Comparison of ENCODE assay signal across 9 mouse cellular contexts in genomic region chr5:141574263-141574662, GRCm38 (mm10).
DNase-seq lines count a peak whose midpoint lies in the region; ATAC-seq lines count a peak whose summit lies in the region.
"Had no signal": no experiment of that assay in that cellular context is flagged by ENCODE, and none has a peak within 500 bp of the region (broad histone marks: within the 10 kb centered on the region; RNA-seq: fewer than 3 reads in every experiment).

No protein-coding gene starts in this region.

- DNase-seq in liver = peak; percentile 13
- DNase-seq in liver, embryonic 11.5 days (ENCODE audit: low spot score) = no peak
- peak; percentile 12 for DNase-seq in cerebellum, adult 9-10 months
- DNase-seq in ovary, postnatal 14 days (ENCODE audit: low spot score) = peak; percentile 60
- DNase-seq in embryo, embryonic 9.5 days (ENCODE audit: extremely low spot score) = no peak
- DNase-seq in right cerebral cortex, postnatal 36 days (ENCODE audit: low spot score in 2 of 2) = no peak
- no peak for DNase-seq in hindbrain, embryonic 11.5 days (ENCODE audit: low spot score)

- no peaks in the 10 kb centered on the region for H3K4me1 ChIP-seq in liver, embryonic 11.5 days (replicated peaks; ENCODE audit: control insufficient read depth, insufficient read depth, low read length)
- H3K4me1 ChIP-seq in heart, embryonic 16.5 days (ENCODE audit: control insufficient read depth, insufficient read depth, low read length) = peaks cover 7% of the 10 kb centered on the region
- no peaks in the 10 kb centered on the region for H3K4me1 ChIP-seq in hindbrain, embryonic 11.5 days (replicated peaks; ENCODE audit: control insufficient read depth, insufficient read depth, low read length)
- H3K4me1 ChIP-seq: limb, embryonic 12.5 days had no signal

- H3K4me2 ChIP-seq in liver, embryonic 11.5 days = no peak overlapping the region
- no peak overlapping the region for H3K4me2 ChIP-seq in heart, embryonic 16.5 days (ENCODE audit: low read depth, low read length)
- no peak overlapping the region for H3K4me2 ChIP-seq in hindbrain, embryonic 11.5 days (replicated peaks; ENCODE audit: low read depth, low read length)
- H3K4me2 ChIP-seq: limb, embryonic 12.5 days had no signal

- no peak overlapping the region for H3K4me3 ChIP-seq in liver, embryonic 11.5 days (ENCODE audit: low read depth, low read length)
- no peak overlapping the region for H3K4me3 ChIP-seq in heart, embryonic 16.5 days (ENCODE audit: low read length)
- H3K4me3 ChIP-seq in hindbrain, embryonic 11.5 days (ENCODE audit: low read depth, low read length) = no peak overlapping the region
- H3K4me3 ChIP-seq: limb, embryonic 12.5 days had no signal

- H3K36me3 ChIP-seq in liver, embryonic 11.5 days (ENCODE audit: control insufficient read depth, insufficient read depth, low read length) = no peaks in the 10 kb centered on the region
- H3K36me3 ChIP-seq in heart, embryonic 16.5 days (ENCODE audit: control insufficient read depth, insufficient read depth) = no peaks in the 10 kb centered on the region
- H3K36me3 ChIP-seq in hindbrain, embryonic 11.5 days (ENCODE audit: control insufficient read depth, insufficient read depth, low read length) = no peaks in the 10 kb centered on the region
- H3K36me3 ChIP-seq: limb, embryonic 12.5 days had no signal

- no peak overlapping the region for H3K9ac ChIP-seq in liver, embryonic 11.5 days (ENCODE audit: low read depth, low read length)
- no peak overlapping the region for H3K9ac ChIP-seq in heart, embryonic 16.5 days (ENCODE audit: low read length)
- no peak overlapping the region for H3K9ac ChIP-seq in hindbrain, embryonic 11.5 days (ENCODE audit: low read depth, low read length)
- H3K9ac ChIP-seq: limb, embryonic 12.5 days had no signal

- ATAC-seq in liver, embryonic 11.5 days (replicated peaks; ENCODE audit: low FRiP score) = no peak
- peak; percentile 72 for ATAC-seq in heart, embryonic 16.5 days (replicated peaks; ENCODE audit: extremely low read depth, insufficient read depth, low FRiP score)
- ATAC-seq in hindbrain, embryonic 11.5 days (ENCODE audit: low FRiP score) = no peak

- no peaks in the 10 kb centered on the region; the same call in 1 of the 2 replicates for H3K27me3 ChIP-seq in liver, embryonic 11.5 days (replicated peaks; ENCODE audit: control insufficient read depth, insufficient read depth, low read length)
- H3K27me3 ChIP-seq in heart, embryonic 16.5 days (ENCODE audit: control insufficient read depth, insufficient read depth, low read length) = no peaks in the 10 kb centered on the region
- no peaks in the 10 kb centered on the region for H3K27me3 ChIP-seq in hindbrain, embryonic 11.5 days (ENCODE audit: control insufficient read depth, insufficient read depth, low read length)
- H3K27me3 ChIP-seq: limb, embryonic 12.5 days had no signal

- WGBS in liver, embryonic 11.5 days = 89% methylated on average over 1 of the region's 1 CpGs
- 70% methylated on average over 1 of the region's 1 CpGs for WGBS in heart, embryonic 16.5 days
- 79% methylated on average over 1 of the region's 1 CpGs for WGBS in hindbrain, embryonic 11.5 days

- H3K9me3 ChIP-seq in liver, embryonic 11.5 days (ENCODE audit: control insufficient read depth, low read length) = no peaks in the 10 kb centered on the region
- no peaks in the 10 kb centered on the region for H3K9me3 ChIP-seq in heart, embryonic 16.5 days (replicated peaks; ENCODE audit: control insufficient read depth, low read length)
- H3K9me3 ChIP-seq in hindbrain, embryonic 11.5 days (ENCODE audit: control insufficient read depth, low read length) = no peaks in the 10 kb centered on the region
- H3K9me3 ChIP-seq: limb, embryonic 12.5 days had no signal

- H3K27ac ChIP-seq in liver, embryonic 11.5 days (ENCODE audit: low read depth, low read length) = no peak overlapping the region
- no peak overlapping the region for H3K27ac ChIP-seq in heart, embryonic 16.5 days (ENCODE audit: low read length)
- no peak overlapping the region for H3K27ac ChIP-seq in hindbrain, embryonic 11.5 days (ENCODE audit: low read depth, low read length)
- H3K27ac ChIP-seq: limb, embryonic 12.5 days had no signal

Comparison
In these comparisons a context has a peak if more than half of its experiments do, and no peak if none do; other contexts are left out.
1. DNase-seq: peak in liver (single experiment), cerebellum, adult 9-10 months (single experiment) and ovary, postnatal 14 days (single experiment); none in liver, embryonic 11.5 days (single experiment), embryo, embryonic 9.5 days (single experiment), right cerebral cortex, postnatal 36 days (0 of 2) and hindbrain, embryonic 11.5 days (single experiment).